Mouse (Mus musculus): ENCODE data around the gene Usp49.

Usp49 gene

DNA sequence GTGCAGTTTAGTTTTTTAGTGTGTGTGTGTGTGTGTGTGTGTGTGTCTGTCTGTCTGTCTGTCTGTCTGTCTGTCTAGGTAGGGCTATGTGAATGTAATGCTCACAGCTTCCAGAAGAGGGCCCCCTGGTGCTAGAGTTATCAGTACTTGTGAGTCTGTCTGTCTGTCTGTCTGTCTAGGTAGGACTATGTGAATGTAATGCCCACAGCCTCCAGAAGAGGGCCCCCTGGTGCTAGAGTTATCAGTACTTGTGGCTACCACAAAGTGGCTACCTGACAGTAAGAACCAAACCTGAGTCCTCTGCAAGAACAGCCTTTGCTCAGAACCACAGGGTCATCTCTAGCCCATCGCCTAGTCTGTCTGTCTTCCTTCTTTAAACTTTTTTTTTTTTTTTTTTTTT, 16.2 kb downstream of the Usp49 start:
- in situ Hi-C loops (cut with MboI, MseI) = no loop called here

- in situ Hi-C loops (cut with MboI, MseI) = no loop called here
Observed at GRCm38 (mm10) chr17:47648966-47649365, 18.5 kb downstream of the Usp49 start.

GRCm38 (mm10) chr17:47651953-47652352, 21.5 kb downstream of the Usp49 start:
- in situ Hi-C loops (cut with MboI, MseI) = loop anchor here (10.0 kb wide), 1 partner anchor 593 kb away; the partner anchor contains the start of gene Trem3

DNA sequence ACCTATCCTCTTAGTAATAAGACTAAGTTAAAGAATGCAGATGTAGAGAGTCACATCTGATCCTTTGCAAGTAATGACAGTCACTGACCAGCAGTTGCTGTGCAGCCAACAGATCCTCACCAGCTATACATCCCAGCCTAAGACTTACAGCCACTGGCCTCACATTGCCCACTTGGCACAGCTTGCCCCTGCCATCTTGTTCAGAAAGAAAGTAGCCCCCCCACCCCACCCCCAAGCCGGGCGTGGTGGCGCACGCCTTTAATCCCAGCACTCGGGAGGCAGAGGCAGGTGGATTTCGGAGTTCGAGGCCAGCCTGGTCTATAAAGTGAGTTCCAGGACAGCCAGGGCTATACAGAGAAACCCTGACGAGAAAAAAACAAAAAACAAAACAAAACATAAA, 23.9 kb downstream of the Usp49 start:
- in situ Hi-C loops (cut with MboI, MseI) = loop anchor here (10.0 kb wide), 1 partner anchor 590 kb away; the partner anchor contains the start of gene Trem3

- in situ Hi-C loops (cut with MboI, MseI) = loop anchor here (10.0 kb wide), 1 partner anchor 589 kb away; the partner anchor contains the start of gene Trem3
Observed at GRCm38 (mm10) chr17:47655697-47656096, 25.2 kb downstream of the Usp49 start.

DNA sequence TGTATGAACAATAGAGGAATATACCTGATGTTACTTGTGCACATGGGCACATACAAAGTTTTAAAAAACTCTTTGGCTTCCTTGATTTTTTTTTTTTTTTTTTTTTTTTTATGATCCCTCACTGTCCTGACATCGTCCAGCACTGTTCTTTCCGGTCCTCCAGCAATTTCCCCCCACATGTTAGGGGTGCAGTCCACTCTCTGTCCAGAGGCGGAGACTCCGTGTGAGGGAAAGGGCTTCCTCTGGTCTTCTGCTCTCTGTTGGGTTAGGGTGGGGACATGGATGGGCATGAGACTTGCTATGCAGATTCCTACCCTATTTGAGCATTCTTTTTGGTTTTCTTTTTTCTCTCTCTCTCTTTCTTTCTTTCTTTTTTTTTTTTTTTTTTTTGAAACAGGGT, 27.4 kb downstream of the Usp49 start:
- in situ Hi-C loops (cut with MboI, MseI) = loop anchor here (10.0 kb wide), 1 partner anchor 587 kb away; the partner anchor contains the start of gene Trem3

GRCm38 (mm10) chr17:47658741-47659243, 28.3 kb downstream of the Usp49 start:
- in situ Hi-C loops (cut with MboI, MseI) = loop anchor here (10.0 kb wide), 1 partner anchor 586 kb away; the partner anchor contains the start of gene Trem3

- in situ Hi-C loops (cut with MboI, MseI) = no loop called here
Observed at GRCm38 (mm10) chr17:47663009-47663713, 32.7 kb downstream of the Usp49 start.

DNA sequence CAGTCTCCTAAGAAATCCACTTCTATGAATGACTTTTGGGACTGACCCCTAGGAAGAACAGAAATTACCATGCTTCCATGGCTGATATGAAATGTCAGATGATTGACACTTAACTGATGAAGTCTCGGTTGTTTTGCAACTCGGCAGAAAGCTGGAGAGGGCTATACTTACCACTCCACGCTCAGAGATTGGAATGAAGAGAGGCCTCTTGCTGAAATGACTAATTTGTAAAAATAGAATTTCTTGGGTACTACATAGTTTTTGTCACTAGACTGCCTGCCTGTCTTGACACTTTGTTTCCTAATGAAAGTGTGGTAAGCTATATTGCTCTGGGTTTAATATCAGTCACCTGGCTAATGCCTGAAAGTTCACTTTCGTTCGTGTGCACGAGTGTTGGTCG, 34.0 kb downstream of the Usp49 start:
- in situ Hi-C loops (cut with MboI, MseI) = no loop called here

DNA sequence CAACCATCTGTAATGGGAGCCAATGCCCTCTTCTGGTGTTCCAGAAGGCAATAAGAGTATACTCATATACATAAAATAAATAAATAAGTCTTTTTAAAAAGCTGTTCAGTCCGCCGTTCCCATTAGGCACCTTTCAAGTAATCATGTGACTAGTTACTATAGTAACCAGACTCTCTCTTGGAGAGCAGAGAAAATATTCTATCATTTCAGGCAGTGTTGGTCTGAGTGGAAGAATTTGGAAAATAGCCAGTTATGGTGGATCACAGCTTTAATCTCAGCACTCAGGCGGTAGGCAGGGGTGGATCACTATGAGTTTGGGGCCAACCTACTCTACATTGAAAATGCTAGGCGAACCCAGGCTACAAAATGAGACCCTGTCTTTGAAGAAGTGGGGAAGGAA, 38.7 kb downstream of the Usp49 start:
- in situ Hi-C loops (cut with MboI, MseI) = no loop called here

DNA sequence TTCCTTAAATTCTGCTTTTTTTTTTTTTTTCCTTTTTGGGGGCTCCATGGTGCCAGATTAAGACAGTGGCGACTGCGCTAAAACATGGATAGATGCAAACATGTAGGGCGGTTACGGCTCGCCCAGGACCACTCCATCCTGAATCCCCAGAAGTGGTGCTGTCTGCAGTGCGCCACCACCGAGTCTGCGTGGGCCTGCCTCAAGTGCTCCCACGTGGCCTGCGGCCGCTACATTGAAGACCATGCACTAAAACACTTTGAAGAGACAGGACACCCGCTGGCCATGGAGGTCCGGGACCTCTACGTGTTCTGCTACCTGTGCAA, 41.5 kb downstream of the Usp49 start:
- in situ Hi-C loops (cut with MboI, MseI) = no loop called here

DNA sequence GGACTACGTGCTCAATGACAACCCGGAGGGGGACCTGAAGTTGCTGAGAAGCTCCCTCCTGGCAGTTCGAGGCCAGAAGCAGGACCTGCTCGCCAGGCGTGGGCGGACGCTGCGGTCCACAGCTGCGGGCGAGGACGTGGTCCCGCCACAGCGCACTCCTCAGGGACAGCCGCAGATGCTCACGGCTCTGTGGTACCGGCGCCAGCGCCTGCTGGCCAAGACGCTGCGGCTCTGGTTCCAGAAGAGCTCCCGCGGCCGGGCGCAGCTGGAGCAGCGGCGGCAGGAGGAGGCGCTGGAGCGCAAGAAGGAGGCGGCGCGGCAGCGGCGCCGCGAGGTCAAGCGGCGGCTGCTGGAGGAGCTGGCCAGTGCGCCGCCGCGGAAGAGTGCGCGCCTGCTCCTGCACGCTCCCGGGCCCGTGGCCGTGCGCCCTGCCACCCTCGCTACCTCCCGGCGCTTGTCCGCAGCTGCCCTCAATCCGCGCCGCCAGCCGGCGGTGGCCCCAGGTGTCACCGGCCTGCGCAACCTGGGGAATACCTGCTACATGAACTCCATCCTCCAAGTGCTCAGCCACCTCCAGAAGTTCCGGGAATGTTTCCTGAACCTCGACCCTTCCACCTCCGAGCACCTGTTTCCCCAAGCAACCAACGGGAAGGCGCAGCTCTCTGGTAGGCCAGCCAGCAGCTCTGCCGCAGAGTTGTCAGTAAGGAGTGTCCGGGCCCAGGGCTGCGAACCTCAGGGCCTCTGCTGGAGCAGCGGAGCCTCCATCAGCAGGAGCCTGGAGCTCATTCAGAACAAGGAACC, 42.0 kb downstream of the Usp49 start:
- in situ Hi-C loops (cut with MboI, MseI) = no loop called here

DNA sequence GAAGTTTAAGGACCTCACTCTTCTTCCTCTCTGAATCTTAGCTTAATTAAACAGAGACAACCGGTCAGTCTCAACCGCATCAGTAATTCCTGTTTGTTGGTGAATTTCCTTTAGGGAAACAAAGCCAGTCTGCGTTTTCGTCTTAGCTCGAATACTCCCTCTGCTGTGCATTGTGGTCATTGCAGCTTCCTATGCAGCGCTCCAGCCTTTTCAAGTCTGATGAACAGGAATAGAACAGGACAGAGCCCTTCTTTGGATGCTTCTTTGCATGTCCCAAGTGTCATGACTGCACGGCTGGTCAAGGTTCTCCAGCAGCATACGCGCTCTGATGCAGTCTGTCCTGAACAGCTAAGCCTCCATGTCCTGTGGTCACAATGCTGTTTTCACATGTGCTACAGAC, 46.1 kb downstream of the Usp49 start:
- in situ Hi-C loops (cut with MboI, MseI) = no loop called here

DNA sequence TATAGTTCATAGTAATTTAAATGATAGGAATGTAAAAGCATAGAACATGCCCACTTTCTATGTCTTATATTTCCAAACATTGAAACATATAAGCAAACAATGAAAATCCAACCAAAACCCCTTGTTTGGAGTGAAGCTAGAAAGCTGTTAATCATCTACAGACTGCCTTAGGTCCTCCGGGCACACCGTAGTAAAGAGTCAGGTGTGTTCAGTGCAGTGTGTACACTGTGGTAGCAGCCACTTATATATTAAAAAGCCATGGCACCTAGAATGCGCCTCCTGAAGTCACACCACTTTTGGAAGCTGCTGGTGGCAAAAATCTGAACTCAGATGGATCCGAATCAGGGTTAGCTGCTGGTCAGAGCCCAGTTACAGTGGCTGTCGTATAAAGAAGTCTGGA, 47.7 kb downstream of the Usp49 start:
- in situ Hi-C loops (cut with MboI, MseI) = no loop called here

GRCm38 (mm10) chr17:47678702-47679101, 48.2 kb downstream of the Usp49 start:
- in situ Hi-C loops (cut with MboI, MseI) = no loop called here

DNA sequence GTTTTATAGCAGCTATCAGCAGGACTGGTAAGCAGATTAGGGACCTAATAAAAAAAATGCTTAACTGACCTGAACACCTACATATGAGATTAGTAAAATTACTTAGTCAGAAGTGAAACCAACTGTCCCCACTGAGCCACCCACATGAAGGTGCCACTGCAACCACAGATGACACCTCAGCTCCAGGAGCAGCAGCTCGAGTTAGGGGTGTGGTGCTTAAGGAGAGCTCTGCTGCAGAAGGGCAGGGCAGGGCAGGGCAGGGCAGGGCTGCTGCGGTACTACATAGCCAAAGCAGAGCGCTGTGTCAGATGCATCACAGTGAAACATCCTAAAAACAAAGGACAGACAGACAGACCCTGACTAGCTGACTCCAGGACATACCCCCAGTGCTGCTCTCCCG, 52.3 kb downstream of the Usp49 start:
- in situ Hi-C loops (cut with MboI, MseI) = loop anchor here (5.0 kb wide), 1 partner anchor 51 kb away; the partner anchor contains the start of gene Usp49

DNA sequence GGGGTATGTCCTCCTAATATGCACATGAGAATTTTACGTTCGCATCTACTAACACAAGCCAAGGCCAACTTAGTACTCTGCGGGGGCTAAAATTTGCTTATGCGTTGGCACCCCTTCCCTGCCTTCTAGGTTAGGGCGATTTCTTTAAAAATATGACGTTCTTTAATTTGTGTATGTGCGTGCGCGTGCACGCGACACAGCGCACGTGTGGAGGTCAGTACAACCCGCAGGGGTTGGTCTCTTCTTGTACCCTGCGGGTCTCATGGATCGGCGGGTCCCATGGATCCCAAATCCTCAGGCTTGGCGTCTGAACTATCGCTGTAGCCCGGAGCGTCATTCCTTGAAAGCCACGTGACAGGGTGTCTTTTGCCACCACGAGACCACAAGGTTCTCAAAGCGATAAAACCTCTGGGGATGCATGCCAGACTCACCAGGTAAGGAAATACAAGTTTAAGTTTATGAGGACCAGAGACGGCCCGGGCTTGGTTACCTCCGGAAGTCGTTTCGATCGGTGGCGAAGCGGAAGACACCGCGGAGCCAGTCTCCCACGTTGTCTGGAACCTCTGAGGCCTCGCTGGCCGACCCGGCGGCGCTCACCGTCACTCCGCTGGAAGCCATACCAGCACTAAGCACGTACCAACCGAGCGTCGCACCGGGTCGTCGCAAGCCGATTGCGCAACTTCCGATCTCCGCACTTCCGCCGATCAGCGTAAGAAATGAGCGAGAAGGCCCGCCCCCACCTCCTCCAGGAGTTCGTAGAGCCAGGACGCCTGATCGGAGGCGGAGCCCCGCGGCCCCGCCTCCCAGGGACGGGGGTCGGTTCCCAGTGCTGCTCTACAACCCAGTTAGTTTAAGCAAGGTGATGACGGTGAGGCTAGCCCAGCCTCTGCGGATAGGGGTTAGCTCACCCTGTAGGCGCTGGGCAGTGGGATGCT, 57.2 kb downstream of the Usp49 start:
- in situ Hi-C loops (cut with MboI, MseI) = no loop called here

DNA sequence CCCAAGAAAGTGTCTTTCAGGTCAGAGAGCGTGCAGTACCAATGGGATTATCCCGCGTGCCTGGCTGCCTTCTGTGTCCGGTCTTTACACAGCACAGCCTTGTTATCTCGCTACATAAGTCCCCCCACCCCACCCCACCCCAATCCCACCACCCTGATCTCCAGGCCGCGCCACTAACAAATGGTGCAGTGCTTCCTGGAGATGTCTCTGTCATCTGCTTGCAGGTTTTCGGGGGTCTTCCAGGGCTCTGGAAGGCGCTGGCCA, 57.8 kb downstream of the Usp49 start, which contains the start of gene Tomm6:
Tomm6 (minus strand) TSS at position 43 of the 264 bp plus-strand sequence.
- in situ Hi-C loops (cut with MboI, MseI) = no loop called here

DNA sequence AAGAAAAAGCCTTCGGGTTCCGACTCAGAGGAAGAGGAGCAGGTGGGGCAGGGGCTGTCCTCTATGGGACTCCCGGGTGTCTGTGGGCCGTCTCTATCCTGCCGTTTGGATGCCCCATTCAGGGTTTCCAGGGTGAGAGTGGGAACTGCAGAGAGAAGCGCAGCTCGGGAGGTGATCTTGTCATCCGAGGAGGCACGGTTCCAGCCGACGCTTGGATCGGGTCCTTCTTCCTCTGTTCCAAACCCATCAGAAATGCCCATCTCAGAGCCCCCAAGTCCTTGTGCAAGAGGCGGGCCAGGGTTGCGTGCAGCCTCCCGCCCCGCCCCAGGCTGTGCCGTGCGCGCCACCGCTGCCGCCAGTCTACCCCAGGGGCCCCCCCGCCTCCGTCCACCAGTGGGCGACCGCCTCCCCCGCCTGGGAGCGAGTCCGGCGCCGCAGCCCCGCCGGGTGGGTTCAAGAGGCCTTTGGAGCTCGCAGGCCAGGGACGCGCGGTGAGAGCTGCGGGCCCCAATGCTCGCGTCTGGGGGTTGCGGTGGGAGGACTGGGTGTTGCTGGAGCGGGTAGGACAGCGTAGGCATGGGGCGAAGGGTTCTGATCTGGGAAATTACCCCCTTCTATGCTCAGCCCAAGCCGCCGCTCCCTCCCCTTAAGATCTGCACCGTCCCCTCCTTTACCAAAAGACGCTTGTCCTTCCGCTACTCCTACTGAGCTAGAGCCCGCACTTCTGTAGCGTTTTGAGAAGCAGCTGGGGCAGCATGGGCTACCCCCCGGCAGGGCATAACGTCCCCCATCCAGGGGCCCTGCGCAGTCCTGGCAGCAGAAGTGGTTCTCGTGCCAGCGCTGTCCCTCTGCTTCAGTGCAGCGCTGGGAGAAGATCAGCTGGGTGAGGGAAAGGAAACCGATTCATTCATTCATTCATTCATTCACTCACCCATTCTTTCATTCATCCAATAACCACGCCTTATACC, 58.4 kb downstream of the Usp49 start, which contains the start of gene Frs3:
Frs3 (plus strand) TSS at position 423 of the 968 bp plus-strand sequence.
- in situ Hi-C loops (cut with MboI, MseI) = no loop called here

DNA sequence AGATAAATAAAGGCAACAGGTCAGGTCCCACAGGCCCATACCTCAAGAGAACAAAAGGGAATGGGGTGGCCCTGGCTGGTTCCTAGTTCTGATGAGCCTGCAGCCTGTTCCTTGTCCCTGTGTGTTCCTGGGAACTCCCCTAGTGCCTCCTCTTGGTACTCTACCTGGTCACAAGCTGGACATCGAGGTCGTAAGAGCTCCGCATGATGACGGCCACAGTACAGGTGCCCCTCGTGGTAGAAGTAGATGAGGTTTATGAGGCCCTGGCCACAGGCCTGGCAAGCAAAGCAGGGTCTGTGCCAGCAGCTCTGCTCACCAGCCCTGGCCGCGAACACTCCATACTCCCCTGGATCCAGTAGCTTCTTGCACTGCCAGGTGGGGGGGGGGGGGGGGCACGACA, 59.4 kb downstream of the Usp49 start:
- in situ Hi-C loops (cut with MboI, MseI) = loop anchor here (5.0 kb wide), 2 partner anchors 78 to 178 kb away; partner anchors contain the start of genes Bysl, Gm20517 and Med20

Data from T-helper 2 cell (primary cell).